17 mouse cellular contexts compared by ENCODE assay signal in genomic region chr9:96501217-96501616, GRCm38 (mm10). TPM values are rescaled to one million over a fixed set of nuclear protein-coding genes. Genes with fewer than 3 reads are reported as not detected.
"Had no signal": no experiment of that assay in that cellular context is flagged by ENCODE, and none has a peak within 500 bp of the region (broad histone marks: within the 10 kb centered on the region; RNA-seq: fewer than 3 reads in every experiment).

No protein-coding gene starts in this region.

- H3K9me3 ChIP-seq: neural tube, embryonic 12.5 days; stomach, embryonic 15.5 days had no signal

- DNase-seq: kidney, adult 2 months; left cerebral cortex, postnatal 4 days; lung, postnatal 14 days; midbrain, embryonic 14.5 days; right cerebral cortex, postnatal 14 days; thymus, postnatal 4 days had no signal

- H3K36me3 ChIP-seq: limb, embryonic 13.5 days; midbrain, embryonic 10.5 days; neural tube, embryonic 12.5 days; stomach, embryonic 15.5 days had no signal

- H3K9ac ChIP-seq: limb, embryonic 13.5 days; liver, embryonic 14.5 days; neural tube, embryonic 12.5 days; stomach, embryonic 15.5 days had no signal

- H3K27ac ChIP-seq: limb, embryonic 13.5 days; liver, embryonic 14.5 days; midbrain, embryonic 10.5 days; neural tube, embryonic 12.5 days; stomach, embryonic 15.5 days had no signal

- H3K4me2 ChIP-seq: limb, embryonic 13.5 days; neural tube, embryonic 12.5 days; stomach, embryonic 15.5 days had no signal

- H3K27me3 ChIP-seq: limb, embryonic 13.5 days; neural tube, embryonic 12.5 days; stomach, embryonic 15.5 days had no signal

- H3K4me3 ChIP-seq: limb, embryonic 13.5 days; midbrain, embryonic 10.5 days; neural tube, embryonic 12.5 days; stomach, embryonic 15.5 days had no signal

RNA-seq across cellular contexts. Expression of gene Gm28729, which starts 23.8 kb away (rescaled TPM):
- total RNA-seq: left cerebral cortex, postnatal 10 days; liver, adult 2 months; neutrophil, adult 5-6 weeks had no signal
- polyA plus RNA-seq: intestine, embryonic 16.5 days; kidney, adult 2 months; kidney, embryonic 16.5 days; liver, adult 2 months; midbrain, embryonic 10.5 days; midbrain, embryonic 14.5 days; neural tube, embryonic 12.5 days; spleen, adult 2 months; stomach, embryonic 15.5 days had no signal
